Mouse (Mus musculus): ENCODE measurements around the gene Apold1.

Apold1 gene

GRCm38 (mm10) chr6:135026755-135027154 lies 45.2 kb downstream of the Apold1 start:
- no peak for DNase-seq (ENCODE audit: low spot score in 2 of 2)

DNA sequence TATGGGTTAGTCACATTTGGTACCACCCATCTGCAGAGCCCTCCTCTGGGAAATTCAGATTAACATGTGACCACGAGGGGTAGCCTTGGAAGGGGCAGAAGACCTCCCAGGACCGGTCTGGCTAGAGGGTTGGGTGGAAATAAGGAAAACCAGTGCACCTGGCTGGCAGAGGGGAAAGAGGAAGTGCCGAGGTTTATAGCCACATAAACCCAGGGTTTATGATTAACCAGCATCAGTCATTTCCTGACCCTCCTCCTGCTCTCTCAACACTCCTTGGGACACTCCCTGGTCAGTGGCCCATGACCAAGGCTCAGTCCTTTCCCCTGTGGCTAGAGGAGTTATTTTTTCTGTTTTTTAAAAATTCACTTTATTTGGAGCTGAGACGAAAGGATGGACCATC lies 47.7 kb downstream of the Apold1 start:
- no peak for DNase-seq (ENCODE audit: low spot score in 2 of 2)
